In genomic region chr7:29079419-29079950, GRCm38 (mm10) we compare ENCODE assay signal across 16 mouse cellular contexts.
"Had no signal": no experiment of that assay in that cellular context is flagged by ENCODE, and none has a peak within 500 bp of the region (broad histone marks: within the 10 kb centered on the region; RNA-seq: fewer than 3 reads in every experiment).

No protein-coding gene starts in this region.

- H3K4me3 ChIP-seq: kidney, embryonic 15.5 days; layer of hippocampus, adult 2 months; left cerebral cortex, adult 2 months; liver, embryonic 13.5 days; megakaryocyte, embryonic 14.5 days; midbrain, embryonic 10.5 days; midbrain, embryonic 13.5 days; myocyte; neural tube, embryonic 13.5 days had no signal

- H3K9ac ChIP-seq: kidney, embryonic 15.5 days; liver, embryonic 13.5 days; midbrain, embryonic 13.5 days; neural tube, embryonic 13.5 days had no signal

- DNase-seq: kidney, adult 2 months; kidney, postnatal 10 days; layer of hippocampus, adult 9-11 months; liver, embryonic 13.5 days; lung, adult 2 months; lung, postnatal 36 days; thymus, adult 18-20 months; thymus, postnatal 36 days had no signal

- H3K36me3 ChIP-seq: kidney, embryonic 15.5 days; liver, embryonic 13.5 days; midbrain, embryonic 10.5 days; midbrain, embryonic 13.5 days; neural tube, embryonic 13.5 days had no signal

- H3K4me1 ChIP-seq: kidney, embryonic 15.5 days; neural tube, embryonic 13.5 days had no signal

- H3K27ac ChIP-seq: kidney, embryonic 15.5 days; layer of hippocampus, adult 2 months; left cerebral cortex, adult 2 months; liver, embryonic 13.5 days; midbrain, embryonic 10.5 days; midbrain, embryonic 13.5 days; neural tube, embryonic 13.5 days had no signal

- H3K9me3 ChIP-seq: kidney, embryonic 15.5 days; liver, embryonic 13.5 days; megakaryocyte, embryonic 14.5 days; midbrain, embryonic 10.5 days; midbrain, embryonic 13.5 days; neural tube, embryonic 13.5 days had no signal

- H3K27me3 ChIP-seq: liver, embryonic 13.5 days had no signal
